Mouse (Mus musculus) megakaryocyte, embryonic 14.5 days (primary cell): Measurements from ENCODE around the gene Gpank1.

Experiments used
- FLI1 ChIP-seq: IDR thresholded peaks from 2 replicates; pipeline ENCODE4 v1.6.1; 2012; ENCODE audit warnings: low read length, inconsistent platforms, mixed read lengths
- GATA1 ChIP-seq: IDR thresholded peaks from 3 replicates; pipeline ENCODE4 v1.6.1; 2012; ENCODE audit warnings: mixed read lengths, low read length, inconsistent platforms, borderline replicate concordance

- TF ChIP-seq FLI1 (no peak), GATA1 (no peak)
These were observed 45.2 kb downstream of the Gpank1 start for GRCm38 (mm10) chr17:35166352-35167035.
